Mouse (Mus musculus) kidney, embryonic 14.5 days (tissue): Measurements from ENCODE around the gene Fam84b. TPM values are rescaled to one million over a fixed set of nuclear protein-coding genes. Genes with fewer than 3 reads are reported as not detected.

ENCODE experiments used
- ATAC-seq: fragments of 200-750 bp; cut with Nextera tagmentation; 2 replicates; pipeline ENCODE4 v1.8.0; 2017; ENCODE audit warnings: moderate number of reproducible peaks, mild to moderate bottlenecking, moderate TSS enrichment, moderate library complexity; ENCODE audit not compliant: low FRiP score, low TSS enrichment
- H3K27ac ChIP-seq: fragments of 300-500 bp; sonication (generic); 2 replicates; pipeline ENCODE4 v1.5.1; 2014; ENCODE audit warnings: low read depth, mild to moderate bottlenecking, low read length, moderate library complexity, mixed read lengths
- H3K27me3 ChIP-seq: fragments of 300-500 bp; sonication (generic); 2 replicates; pipeline ENCODE4 v1.6.1; 2014; ENCODE audit warnings: mild to moderate bottlenecking, low read length; ENCODE audit not compliant: control insufficient read depth, insufficient read depth
- H3K36me3 ChIP-seq: fragments of 300-500 bp; sonication (generic); 2 replicates; pipeline ENCODE4 v1.6.1; 2014; ENCODE audit warnings: low read length, mixed read lengths; ENCODE audit not compliant: control insufficient read depth, insufficient read depth
- H3K4me1 ChIP-seq: fragments of 300-500 bp; sonication (generic); 2 replicates; pipeline ENCODE4 v1.6.1; 2014; ENCODE audit warnings: low read length, mixed read lengths; ENCODE audit not compliant: control insufficient read depth, insufficient read depth
- H3K4me2 ChIP-seq: fragments of 300-500 bp; sonication (generic); replicated peaks from 2 replicates; pipeline ENCODE4 v1.6.1; 2014; ENCODE audit warnings: low read depth, mild to moderate bottlenecking, low read length
- H3K4me3 ChIP-seq: fragments of 300-500 bp; sonication (generic); 2 replicates; pipeline ENCODE4 v1.5.1; 2014; ENCODE audit warnings: mild to moderate bottlenecking, low read length
- H3K9ac ChIP-seq: fragments of 300-500 bp; sonication (generic); 2 replicates; pipeline ENCODE4 v1.6.1; 2014; ENCODE audit warnings: low read depth, mild to moderate bottlenecking, low read length, moderate library complexity
- H3K9me3 ChIP-seq: fragments of 300-500 bp; sonication (generic); 2 replicates; pipeline ENCODE4 v1.6.1; 2016; ENCODE audit warnings: low read length; ENCODE audit not compliant: control insufficient read depth
- WGBS: fragments of 180-500 bp; shearing (Covaris S2); extraction: QIAGEN DNeasy Blood & Tissue Kit; methylation state at CpG from one replicate; pipeline ENCODE4 v1.1.7; 2014; 5-methylcytosine and 5-hydroxymethylcytosine counted together
- polyA plus RNA-seq: library from polyadenylated mRNA; unstranded; fragments of >200 nt; fragmentation: Nextera tagmentation; extraction: Ambion mirVana; gene quantifications from 2 replicates; pipeline ENCODE4 v1.2.1, GENCODE M21; 2014

The Fam84b gene
- polyA plus RNA-seq, 1 experiment from 2014 or later = 27.6 TPM

DNA sequence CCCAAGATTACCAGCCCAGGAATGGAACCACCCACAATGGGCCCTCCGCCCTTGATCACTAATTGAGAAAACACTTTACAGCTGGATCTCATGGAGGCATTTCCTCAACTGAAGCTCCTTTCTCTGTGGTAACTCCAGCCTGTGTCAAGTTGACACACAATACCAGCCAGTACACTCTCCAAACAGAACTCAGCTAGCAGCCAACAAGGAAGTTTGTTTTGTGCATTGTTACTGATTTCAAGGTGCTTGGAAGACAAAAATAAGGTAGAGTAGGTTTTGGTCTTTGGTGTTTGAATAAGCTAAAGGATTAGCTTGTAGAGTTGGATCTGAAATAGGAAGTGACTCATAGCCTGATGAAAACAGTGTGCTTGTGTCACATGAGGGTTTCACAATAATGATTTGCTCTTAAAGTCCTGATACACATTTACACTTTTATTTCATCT, 74.0 kb downstream of the Fam84b start:
- no peaks in the 10 kb centered on the region for H3K27me3 ChIP-seq
- H3K27ac ChIP-seq = no peak overlapping the region
- ATAC-seq = no peak
- no peak overlapping the region for H3K4me2 ChIP-seq
- WGBS = 73% methylated on average over 1 of the region's 1 CpGs
- H3K4me1 ChIP-seq = no peaks in the 10 kb centered on the region
- no peaks in the 10 kb centered on the region for H3K9me3 ChIP-seq
- no peaks in the 10 kb centered on the region for H3K36me3 ChIP-seq
- H3K4me3 ChIP-seq = no peak overlapping the region
- H3K9ac ChIP-seq = no peak overlapping the region

DNA sequence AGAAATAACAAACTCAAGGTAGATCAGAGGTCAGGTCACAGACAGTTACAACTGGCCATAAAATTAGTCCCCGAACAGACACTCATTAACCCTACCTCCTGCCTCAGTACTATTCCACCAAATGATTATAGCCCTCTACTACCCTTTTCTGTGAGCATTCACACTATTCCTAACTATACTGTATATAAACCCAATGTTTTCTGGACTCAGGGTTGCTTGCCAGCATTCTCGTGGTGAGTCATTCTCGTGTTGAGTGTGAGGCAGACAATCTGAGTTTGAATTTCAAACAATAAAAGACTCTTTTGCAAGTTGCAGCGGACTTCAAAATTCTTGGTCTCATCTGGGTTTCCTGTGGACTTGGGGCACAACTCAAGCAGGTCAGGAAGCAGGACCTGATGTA, 74.5 kb downstream of the Fam84b start:
- WGBS = 66% methylated on average over 4 of the region's 4 CpGs
- no peak for ATAC-seq

More for the DNA sequence above, 74.5 kb downstream of the Fam84b start:
- Histone ChIP-seq H3K9ac (no peak overlapping the region), H3K27me3 (no peaks in the 10 kb centered on the region), H3K9me3 (no peaks in the 10 kb centered on the region), H3K4me1 (no peaks in the 10 kb centered on the region), H3K36me3 (no peaks in the 10 kb centered on the region), H3K4me3 (no peak overlapping the region), H3K27ac (no peak overlapping the region), H3K4me2 (no peak overlapping the region)

Other genes with a start within 250 kb of the Fam84b start
- not detected in 2 replicates for gene A1bg, start 69.2 kb upstream of the Fam84b start, polyA plus RNA-seq